ENCODE assay signal across 8 mouse cellular contexts in genomic region chr4:24897351-24897750, GRCm38 (mm10). TPM values are rescaled to one million over a fixed set of nuclear protein-coding genes. Genes with fewer than 3 reads are reported as not detected.
DNase-seq lines count a peak whose midpoint lies in the region; ATAC-seq and TF ChIP-seq lines count a peak whose summit lies in the region.
"Had no signal": no experiment of that assay in that cellular context is flagged by ENCODE, and none has a peak within 500 bp of the region (broad histone marks: within the 10 kb centered on the region; RNA-seq: fewer than 3 reads in every experiment).

No protein-coding gene starts in this region.

- H3K36me3 ChIP-seq in lung, embryonic 14.5 days (ENCODE audit: insufficient read depth), result peaks cover 18% of the 10 kb centered on the region
- peaks cover 9% of the 10 kb centered on the region for H3K36me3 ChIP-seq in midbrain, embryonic 16.5 days (ENCODE audit: control insufficient read depth, insufficient read depth, low read length)

- H3K4me1 ChIP-seq in lung, embryonic 14.5 days (ENCODE audit: insufficient read depth), result peaks cover 5% of the 10 kb centered on the region
- peaks cover 10% of the 10 kb centered on the region for H3K4me1 ChIP-seq in midbrain, embryonic 16.5 days (ENCODE audit: control insufficient read depth, insufficient read depth, low read length)

- TF ChIP-seq CTCF in lung, embryonic 14.5 days (IDR thresholded peaks at IDR 0.05; ENCODE audit: low read depth), result no peak

- no peak for DNase-seq in lung, embryonic 14.5 days
- no peak for DNase-seq in lung, postnatal 36 days
- no peak for DNase-seq in left cerebral cortex, postnatal 25 days (ENCODE audit: low spot score in 2 of 2)
- no peak for DNase-seq in ovary, postnatal 36 days (ENCODE audit: low spot score)

- intact Hi-C loops in left cerebral cortex, postnatal 25 days (cut with DNase I), result loop anchor here (2.0 to 10.0 kb wide), 2 partner anchors 47 to 653 kb away; partner anchors contain the start of gene Klhl32

- peak; percentile 47; the same call in 1 of the 2 replicates for ATAC-seq in lung, embryonic 14.5 days (ENCODE audit: insufficient read depth)
- peak; percentile 24; the same call in 1 of the 2 replicates for ATAC-seq in common myeloid progenitor, adult 5-6 weeks (replicated peaks; ENCODE audit: low read depth, poor library complexity, severe bottlenecking)
- ATAC-seq in inflammation-experienced regulatory T-cells, adult 6 months, result peak; percentile 4
- ATAC-seq in midbrain, embryonic 16.5 days, result peak; percentile 79

- no peak overlapping the region for H3K9ac ChIP-seq in lung, embryonic 14.5 days
- H3K9ac ChIP-seq in midbrain, embryonic 16.5 days (ENCODE audit: low read depth, low read length), result peak overlapping the region; percentile 89

- no peak overlapping the region for H3K27ac ChIP-seq in lung, embryonic 14.5 days (ENCODE audit: low read depth)
- H3K27ac ChIP-seq in midbrain, embryonic 16.5 days (ENCODE audit: low read length), result 0 out of 2 replicates have a peak overlapping the region, but pooled peaks have one; percentile 57

- no peaks in the 10 kb centered on the region for H3K27me3 ChIP-seq in lung, embryonic 14.5 days (ENCODE audit: insufficient read depth, low read length)
- no peaks in the 10 kb centered on the region for H3K27me3 ChIP-seq in midbrain, embryonic 16.5 days (ENCODE audit: control insufficient read depth, insufficient read depth, low read depth, low read length)

- peak overlapping the region; percentile 83 for H3K4me3 ChIP-seq in lung, embryonic 14.5 days (ENCODE audit: low read depth, low read length)
- H3K4me3 ChIP-seq in midbrain, embryonic 16.5 days (ENCODE audit: low read depth, low read length), result peak overlapping the region; percentile 97

- 12% methylated on average over 7 of the region's 7 CpGs for WGBS in lung, embryonic 14.5 days
- WGBS in midbrain, embryonic 16.5 days, result 14% methylated on average over 7 of the region's 7 CpGs

- H3K4me2 ChIP-seq in lung, embryonic 14.5 days, result peak overlapping the region; percentile 63
- peak overlapping the region; percentile 62 for H3K4me2 ChIP-seq in midbrain, embryonic 16.5 days (ENCODE audit: low read length)

- H3K9me3 ChIP-seq in lung, embryonic 14.5 days (ENCODE audit: low read depth, low read length), result no peaks in the 10 kb centered on the region
- H3K9me3 ChIP-seq in midbrain, embryonic 16.5 days (replicated peaks; ENCODE audit: control insufficient read depth, low read length, poor library complexity, severe bottlenecking), result no peaks in the 10 kb centered on the region

RNA-seq across cellular contexts. Expression of gene Ndufaf4, which starts 0.5 kb away (rescaled TPM):
- polyA plus RNA-seq in lung, embryonic 14.5 days (2014; fragmentation: Nextera tagmentation; extraction: Ambion mirVana), result 51.7 and 54.0 TPM in 2 replicates
- 30.7 and 40.1 TPM in 2 replicates for total RNA-seq in common myeloid progenitor, adult 5-6 weeks (2017)
- 10 to 100 TPM; 25.0 to 33.1 (median 31.6) TPM for polyA plus RNA-seq in inflammation-experienced regulatory T-cells, adult 6 months (2017; shearing (Covaris generic))
- polyA plus RNA-seq in midbrain, embryonic 16.5 days (2015; fragmentation: Nextera tagmentation; extraction: Ambion mirVana), result 65.4 and 65.6 TPM in 2 replicates
- 10 to 100 TPM; 33.7 to 35.0 TPM for total RNA-seq in left cerebral cortex, postnatal 25 days (2021)

RNA-seq across cellular contexts. Expression of gene Klhl32, which starts 46.4 kb away (rescaled TPM):
- 1.2 and 1.3 TPM in 2 replicates for polyA plus RNA-seq in lung, embryonic 14.5 days (2014; fragmentation: Nextera tagmentation; extraction: Ambion mirVana)
- not detected in 2 replicates for total RNA-seq in common myeloid progenitor, adult 5-6 weeks (2017)
- polyA plus RNA-seq in inflammation-experienced regulatory T-cells, adult 6 months (2017; shearing (Covaris generic)), result under 1 TPM; 0.45 to 0.54 (median 0.46) TPM
- 29.4 and 36.4 TPM in 2 replicates for polyA plus RNA-seq in midbrain, embryonic 16.5 days (2015; fragmentation: Nextera tagmentation; extraction: Ambion mirVana)
- total RNA-seq in left cerebral cortex, postnatal 25 days (2021), result 10 to 100 TPM; 13.8 to 17.5 TPM
- total RNA-seq: hematopoietic stem cell, adult 5-6 weeks had no signal

Comparison
In these comparisons a context has a peak if more than half of its experiments do, and no peak if none do; other contexts are left out.
1. ATAC-seq: peak in every context shown above with its lines; median percentile 79 in midbrain, embryonic 16.5 days; 47 in lung, embryonic 14.5 days; 24 in common myeloid progenitor, adult 5-6 weeks; 4 in inflammation-experienced regulatory T-cells, adult 6 months.
2. RNA of gene Klhl32, which starts 46.4 kb away (polyA plus RNA-seq): 29.4 to 36.4 TPM in midbrain, embryonic 16.5 days; 1.2 to 1.3 TPM in lung, embryonic 14.5 days and 0.45 to 0.54 TPM in inflammation-experienced regulatory T-cells, adult 6 months; every median in the first group is over 10 times any median in the second.